Mouse (Mus musculus) CH12.LX (cell line): ENCODE measurements at regions not wholly inside any gene's neighbourhood (a gene's known extent, or its start where the extent isn't known, plus 50 kb on each side); places are given as distances from the start of the nearest gene placed in this dataset.

Experiments
- DNase-seq: peaks from one replicate; pipeline ENCODE4 v3.0.0-alpha.2; 2013; ENCODE audit errors: extremely low read depth
- H3K27ac ChIP-seq: 2 replicates; pipeline ENCODE4 v1.5.1; 2012; ENCODE audit warnings: low read depth, mild to moderate bottlenecking, control low read depth, moderate library complexity; ENCODE audit not compliant: insufficient read depth
- H3K27me3 ChIP-seq: replicated peaks from 2 replicates; pipeline ENCODE3; 2012; ENCODE audit warnings: inconsistent platforms
- H3K36me3 ChIP-seq, 2 experiments: replicated peaks in 1 of 2; 2 replicates each; pipeline versions ENCODE3 to v1.6.1; 2012; ENCODE audit warnings: inconsistent platforms in 1 of 2, low read length in 1 of 2, mild to moderate bottlenecking in 1 of 2, mixed read lengths in 1 of 2, moderate library complexity in 1 of 2; ENCODE audit not compliant: control insufficient read depth in 1 of 2, insufficient read depth in 1 of 2
- H3K4me1 ChIP-seq, 2 experiments: 2 replicates each; pipeline ENCODE4 v1.6.1; 2012; ENCODE audit warnings: inconsistent platforms in 1 of 2, moderate library complexity in 1 of 2; ENCODE audit not compliant: insufficient read depth in 2 of 2, control insufficient read depth in 1 of 2
- H3K4me2 ChIP-seq: 2 replicates; pipeline ENCODE4 v1.6.1; 2012; ENCODE audit warnings: low read depth, mild to moderate bottlenecking, control low read depth; ENCODE audit not compliant: poor library complexity, insufficient read depth, severe bottlenecking
- H3K4me3 ChIP-seq, 3 experiments: fragments of 150-350 bp in 1 of 3; sonication (generic) in 1 of 3; replicated peaks in 1 of 3; 2 replicates each; pipeline versions ENCODE3 to v1.5.1; 2011 to 2012; ENCODE audit warnings: low read depth in 2 of 3, low read length in 2 of 3, mild to moderate bottlenecking in 2 of 3, moderate library complexity in 2 of 3, control low read depth in 1 of 3, improper control_type of control experiment in 1 of 3, inconsistent platforms in 1 of 3, mixed read lengths in 1 of 3; ENCODE audit not compliant: poor library complexity in 1 of 3
- H3K79me2 ChIP-seq: replicated peaks from 2 replicates; pipeline ENCODE4 v1.6.1; 2012; ENCODE audit warnings: mild to moderate bottlenecking, moderate library complexity; ENCODE audit not compliant: control insufficient read depth, poor library complexity, insufficient read depth, severe bottlenecking; ENCODE audit errors: extremely low read depth
- H3K9ac ChIP-seq: 2 replicates; pipeline ENCODE4 v1.6.1; 2012; ENCODE audit warnings: low read depth, mild to moderate bottlenecking, control low read depth, moderate library complexity; ENCODE audit not compliant: insufficient read depth
- H3K9me3 ChIP-seq: replicated peaks from 2 replicates; pipeline ENCODE3; 2012; ENCODE audit warnings: low read length, inconsistent platforms, mixed read lengths
- BHLHE40 ChIP-seq: IDR thresholded peaks from 2 replicates; pipeline ENCODE4 v1.6.1; 2011; ENCODE audit warnings: mild to moderate bottlenecking, low read depth, low read length, improper control_type of control experiment
- CHD1 ChIP-seq: IDR thresholded peaks from 2 replicates; pipeline ENCODE4 v1.6.1; 2012; ENCODE audit warnings: low read depth, low read length, improper control_type of control experiment, inconsistent platforms
- CTCF ChIP-seq, 2 experiments: IDR thresholded peaks in 1 of 2; conservative IDR thresholded peaks in 1 of 2; 2 replicates each; pipeline ENCODE4 v1.5.1; 2011 to 2012; ENCODE audit warnings: low read depth in 2 of 2, low read length in 2 of 2, improper control_type of control experiment in 1 of 2, inconsistent platforms in 1 of 2, mild to moderate bottlenecking in 1 of 2, moderate library complexity in 1 of 2
- EP300 ChIP-seq: IDR thresholded peaks from 2 replicates; pipeline ENCODE4 v1.6.1; 2011; ENCODE audit warnings: low read length, improper control_type of control experiment
- GABPA ChIP-seq: IDR thresholded peaks from 2 replicates; pipeline ENCODE4 v1.6.1; 2012; ENCODE audit warnings: low read depth, low read length, improper control_type of control experiment, inconsistent platforms; ENCODE audit not compliant: insufficient replicate concordance
- HCFC1 ChIP-seq: IDR thresholded peaks from 2 replicates; pipeline ENCODE4 v1.6.1; 2012; ENCODE audit warnings: low read depth, mild to moderate bottlenecking, inconsistent platforms, low read length, improper control_type of control experiment
- IRF4 ChIP-seq: IDR thresholded peaks from 2 replicates; pipeline ENCODE4 v1.6.1; 2014; ENCODE audit warnings: low read depth, mild to moderate bottlenecking, inconsistent platforms, low read length, improper control_type of control experiment
- JUN ChIP-seq: IDR thresholded peaks from 2 replicates; pipeline ENCODE4 v1.6.1; 2011; ENCODE audit warnings: low read depth, mild to moderate bottlenecking, low read length, improper control_type of control experiment, moderate library complexity; ENCODE audit not compliant: insufficient read depth
- MAX ChIP-seq: IDR thresholded peaks from 2 replicates; pipeline ENCODE4 v1.6.1; 2011; ENCODE audit warnings: low read length, improper control_type of control experiment
- MEF2A ChIP-seq: IDR thresholded peaks from 2 replicates; pipeline ENCODE4 v1.6.1; 2014; ENCODE audit warnings: low read depth, mild to moderate bottlenecking, inconsistent platforms, low read length, improper control_type of control experiment, borderline replicate concordance
- MXI1 ChIP-seq: IDR thresholded peaks from 2 replicates; pipeline ENCODE4 v1.6.1; 2011; ENCODE audit warnings: mild to moderate bottlenecking, low read depth, low read length, improper control_type of control experiment
- MYC ChIP-seq: IDR thresholded peaks from 2 replicates; pipeline ENCODE4 v1.6.1; 2011; ENCODE audit warnings: low read depth, mild to moderate bottlenecking, improper control_type of control experiment, low read length
- NELFE ChIP-seq: IDR thresholded peaks from 2 replicates; pipeline ENCODE4 v1.6.1; 2011; ENCODE audit warnings: low read depth, low read length, improper control_type of control experiment
- NRF1 ChIP-seq: IDR thresholded peaks from 2 replicates; pipeline ENCODE4 v1.6.1; 2014; ENCODE audit warnings: low read depth, mild to moderate bottlenecking, inconsistent platforms, low read length, improper control_type of control experiment, moderate library complexity
- PAX5 ChIP-seq: IDR thresholded peaks from 2 replicates; pipeline ENCODE4 v1.6.1; 2012; ENCODE audit warnings: low read length, inconsistent platforms, mixed read lengths
- POLR2AphosphoS2 ChIP-seq: IDR thresholded peaks from 2 replicates; pipeline ENCODE4 v1.6.1; 2011; ENCODE audit warnings: low read depth, low read length, improper control_type of control experiment
- SIN3A ChIP-seq: IDR thresholded peaks from 2 replicates; pipeline ENCODE4 v1.6.1; 2012; ENCODE audit warnings: low read length, improper control_type of control experiment, inconsistent platforms
- SMC3 ChIP-seq: IDR thresholded peaks from 2 replicates; pipeline ENCODE4 v1.6.1; 2011; ENCODE audit warnings: low read depth, low read length, improper control_type of control experiment
- TBP ChIP-seq: conservative IDR thresholded peaks from 2 replicates; pipeline ENCODE4 v1.6.1; 2011; ENCODE audit warnings: low read depth, low read length, improper control_type of control experiment
- UBTF ChIP-seq: IDR thresholded peaks from 2 replicates; pipeline ENCODE4 v1.6.1; 2012; ENCODE audit warnings: low read depth, mild to moderate bottlenecking, inconsistent platforms, low read length, improper control_type of control experiment, moderate library complexity
- USF1 ChIP-seq: IDR thresholded peaks from 2 replicates; pipeline ENCODE4 v1.6.1; 2014; ENCODE audit warnings: low read depth, mild to moderate bottlenecking, inconsistent platforms, low read length, improper control_type of control experiment
- USF2 ChIP-seq: conservative IDR thresholded peaks from 2 replicates; pipeline ENCODE4 v1.6.1; 2011; ENCODE audit warnings: low read depth, low read length, improper control_type of control experiment
- ZC3H11A ChIP-seq: IDR thresholded peaks from 2 replicates; pipeline ENCODE4 v1.6.1; 2012; ENCODE audit warnings: low read depth, mild to moderate bottlenecking, inconsistent platforms, low read length, improper control_type of control experiment
- ZKSCAN1 ChIP-seq: IDR thresholded peaks from 2 replicates; pipeline ENCODE4 v1.6.1; 2012; ENCODE audit warnings: low read depth, inconsistent platforms, low read length, improper control_type of control experiment, borderline replicate concordance
- ZNF384 ChIP-seq: IDR thresholded peaks from 2 replicates; pipeline ENCODE4 v1.6.1; 2012; ENCODE audit warnings: low read depth, low read length, improper control_type of control experiment, inconsistent platforms
- dilution Hi-C: fragments of 300-500 bp; cut with MboI; formaldehyde crosslinking; loops from 2 replicates; pipeline ENCODE4 v1.14.3; 2020; ENCODE audit warnings: low sequenced_read_pairs; ENCODE audit not compliant: extremely low pct_unique_long_range_greater_than_20kb, extremely low pct_ligation_motif_present
- in situ Hi-C: fragments of 300-500 bp; cut with MboI; formaldehyde crosslinking; loops from 3 replicates; pipeline ENCODE4 v1.14.3; 2019; ENCODE audit warnings: low sequenced_read_pairs, low pct_ligation_motif_present, low pct_unique_long_range_greater_than_20kb, mixed read lengths

GRCm38 (mm10) chrX:11806896-11807252, 353.3 kb downstream of the Bcor start:
- TF ChIP-seq ZNF384 (no peak), MYC (no peak), TBP (no peak), SMC3 (no peak), MEF2A (no peak), JUN (no peak), NELFE (no peak), PAX5 (no peak), CHD1 (no peak), ZKSCAN1 (no peak), CTCF (conservative IDR thresholded peaks at IDR 0.05 in 1 of 2, IDR thresholded peaks at IDR 0.05 in 1 of 2; ENCODE audit: low read depth in 2 of 2, low read length in 2 of 2) (no peak), UBTF (no peak), EP300 (no peak), GABPA (no peak), NRF1 (no peak), MAX (no peak), MXI1 (no peak)
- TF ChIP-seq, all 38 proteins: peak for 0
- Histone ChIP-seq H3K4me3 (no peak overlapping the region), H3K27ac (no peak overlapping the region), H3K36me3 (no peaks in the 10 kb centered on the region), H3K9me3 (peaks cover 2% of the 10 kb centered on the region), H3K79me2 (no peaks in the 10 kb centered on the region), H3K27me3 (no peaks in the 10 kb centered on the region), H3K4me2 (no peak overlapping the region), H3K4me1 (peaks cover 9 to 19% of the 10 kb centered on the region in 2 experiments), H3K9ac (no peak overlapping the region)
- dilution Hi-C loops (no loop called here), in situ Hi-C loops (no loop called here)
- no peak for DNase-seq

- Histone ChIP-seq H3K4me2 (no peak overlapping the region), H3K4me1 (peaks cover 9 to 16% of the 10 kb centered on the region in 2 experiments), H3K36me3 (no peaks in the 10 kb centered on the region), H3K9ac (no peak overlapping the region), H3K79me2 (no peaks in the 10 kb centered on the region), H3K4me3 (no peak overlapping the region)
- dilution Hi-C loops: no loop called here
- in situ Hi-C loops: no loop called here
- TF ChIP-seq POLR2AphosphoS2 (no peak), BHLHE40 (no peak), USF2 (no peak), HCFC1 (no peak), ZNF384 (no peak), EP300 (no peak), CTCF (conservative IDR thresholded peaks at IDR 0.05 in 1 of 2, IDR thresholded peaks at IDR 0.05 in 1 of 2; ENCODE audit: low read depth in 2 of 2, low read length in 2 of 2) (no peak), USF1 (no peak), ZC3H11A (no peak), PAX5 (no peak), IRF4 (no peak), TBP (no peak), SIN3A (no peak)
- TF ChIP-seq, all 38 proteins: peak for 0
- Histone ChIP-seq H3K27ac (no peak overlapping the region), H3K27me3 (no peaks in the 10 kb centered on the region), H3K9me3 (peaks cover 2% of the 10 kb centered on the region)
- DNase-seq: no peak
Measured at GRCm38 (mm10) chrX:11807253-11807882, 352.8 kb downstream of the Bcor start.
